Mouse (Mus musculus) right cerebral cortex, postnatal 10 days (tissue): ENCODE measurements around the gene Cited4.

Source experiments
- DNase-seq, 2 experiments: peaks; one replicate each; pipeline ENCODE4 v3.0.0; 2021; ENCODE audit warnings: low spot score in 2 of 2

Cited4 gene

GRCm38 (mm10) chr4:120666358-120667024 is at the start of gene Cited4:
TSS of gene Cited4 (plus strand) at chr4:120666572.
- peak; percentile 87 to 89 for DNase-seq

- no peak for DNase-seq
These were observed 38.6 kb upstream of the Cited4 start for GRCm38 (mm10) chr4:120627728-120628127.

- no peak for DNase-seq
These were observed 36.0 kb upstream of the Cited4 start for GRCm38 (mm10) chr4:120630218-120630931.

- no peak for DNase-seq
These were observed 34.5 kb upstream of the Cited4 start for GRCm38 (mm10) chr4:120631828-120632227.

GRCm38 (mm10) chr4:120635351-120635750 is 31.0 kb upstream of the Cited4 start:
- no peak for DNase-seq

- no peak for DNase-seq
These were observed 24.4 kb upstream of the Cited4 start for GRCm38 (mm10) chr4:120641946-120642345.

- no peak for DNase-seq
These were observed 22.5 kb upstream of the Cited4 start for GRCm38 (mm10) chr4:120643899-120644298.

- DNase-seq: peak; percentile 69 to 71
These were observed 16.8 kb upstream of the Cited4 start for GRCm38 (mm10) chr4:120649369-120650207.

GRCm38 (mm10) chr4:120650208-120650592 is 16.2 kb upstream of the Cited4 start:
- DNase-seq: no peak

- DNase-seq: no peak
These were observed 10.5 kb upstream of the Cited4 start for GRCm38 (mm10) chr4:120655898-120656297.

GRCm38 (mm10) chr4:120660485-120660884 is 5.9 kb upstream of the Cited4 start:
- DNase-seq: peak; percentile 38 to 52

GRCm38 (mm10) chr4:120664601-120665000 is 1.8 kb upstream of the Cited4 start:
- no peak for DNase-seq

GRCm38 (mm10) chr4:120665144-120665700 is 1.1 kb upstream of the Cited4 start:
- DNase-seq: no peak

GRCm38 (mm10) chr4:120665782-120666181 is 590 bp upstream of the Cited4 start:
- peak in 1 of 2 experiments; percentile 40 for DNase-seq

- DNase-seq: peak; percentile 55 to 56
These were observed 701 bp downstream of the Cited4 start for GRCm38 (mm10) chr4:120667045-120667501.

GRCm38 (mm10) chr4:120667555-120667954 is 1.2 kb downstream of the Cited4 start:
- no peak for DNase-seq

- no peak for DNase-seq
These were observed 2.2 kb downstream of the Cited4 start for GRCm38 (mm10) chr4:120668551-120668950.

- DNase-seq: no peak
These were observed 3.2 kb downstream of the Cited4 start for GRCm38 (mm10) chr4:120669585-120669984.

- DNase-seq: no peak
These were observed 4.7 kb downstream of the Cited4 start for GRCm38 (mm10) chr4:120671046-120671445.

- DNase-seq: no peak
These were observed 7.2 kb downstream of the Cited4 start for GRCm38 (mm10) chr4:120673606-120674005.

- no peak for DNase-seq
These were observed 8.5 kb downstream of the Cited4 start for GRCm38 (mm10) chr4:120674775-120675451.
